ENCODE assay signal across 29 mouse cellular contexts in genomic region chr9:100993937-100994336, GRCm38 (mm10). TPM values are rescaled to one million over a fixed set of nuclear protein-coding genes. Genes with fewer than 3 reads are reported as not detected.
DNase-seq lines count a peak whose midpoint lies in the region; ATAC-seq and TF ChIP-seq lines count a peak whose summit lies in the region.
"Had no signal": no experiment of that assay in that cellular context is flagged by ENCODE, and none has a peak within 500 bp of the region (broad histone marks: within the 10 kb centered on the region; RNA-seq: fewer than 3 reads in every experiment).

No protein-coding gene starts in this region.

- no peaks in the 10 kb centered on the region for H3K79me2 ChIP-seq in myocyte (ENCODE audit: control insufficient read depth, insufficient read depth)

- no peak overlapping the region for H3K4me3 ChIP-seq in heart, embryonic 10.5 days
- H3K4me3 ChIP-seq in myocyte = no peak overlapping the region
- H3K4me3 ChIP-seq: embryonic facial prominence, embryonic 13.5 days; embryonic facial prominence, embryonic 15.5 days; erythroblast, embryonic 14.5 days; forebrain, embryonic 10.5 days; forebrain, embryonic 12.5 days had no signal

- H3K27me3 ChIP-seq in heart, embryonic 10.5 days (ENCODE audit: insufficient read depth, poor library complexity, severe bottlenecking) = no peaks in the 10 kb centered on the region
- H3K27me3 ChIP-seq in myocyte (ENCODE audit: control insufficient read depth, insufficient read depth, insufficient read length) = no peaks in the 10 kb centered on the region
- H3K27me3 ChIP-seq: CH12.LX; embryonic facial prominence, embryonic 13.5 days; embryonic facial prominence, embryonic 15.5 days; forebrain, embryonic 12.5 days; Patski had no signal

- DNase-seq in heart, embryonic 10.5 days (ENCODE audit: low spot score) = peak; percentile 65
- DNase-seq in heart, adult 8-10 months (ENCODE audit: low spot score) = no peak
- peak; percentile 7 to 23 for DNase-seq in thymus, postnatal 10 days (ENCODE audit: low spot score in 2 of 2)
- DNase-seq in thymus, postnatal 25 days = peak; percentile 18
- DNase-seq in cerebellum, adult 8-10 months = no peak
- DNase-seq in lung, postnatal 14 days = no peak
- DNase-seq: adrenal gland, adult 8-10 months; adrenal gland, postnatal 14 days; adrenal gland, postnatal 36 days; B cell, adult 2 months; cerebellum, adult 11-12 months; cerebellum, adult 2 months; cerebellum, adult 9-11 months; cerebellum, postnatal 14 days; cerebellum, postnatal 36 days; embryo, embryonic 11 days had no signal

- H3K9me3 ChIP-seq in heart, embryonic 10.5 days = no peaks in the 10 kb centered on the region
- H3K9me3 ChIP-seq: embryonic facial prominence, embryonic 15.5 days; G1E had no signal

- peaks cover 41% of the 10 kb centered on the region for H3K36me3 ChIP-seq in heart, embryonic 10.5 days
- no peaks in the 10 kb centered on the region for H3K36me3 ChIP-seq in myocyte (ENCODE audit: control insufficient read depth, insufficient read depth)

- H3ac ChIP-seq in myocyte (ENCODE audit: control insufficient read depth, insufficient read length) = no peak overlapping the region

- no peak for TF ChIP-seq POLR2A in myocyte (IDR thresholded peaks at IDR 0.05; ENCODE audit: insufficient read length, low read depth)

- ATAC-seq in megakaryocyte progenitor cell, adult 5-6 weeks (replicated peaks; ENCODE audit: poor library complexity) = no peak
- ATAC-seq: activated CD4-positive, CD25-positive, alpha-beta regulatory T cell, adult 4 months; CD4-positive, CD25-positive, alpha-beta regulatory T cell, adult 4 months; forebrain, embryonic 14.5 days; Patski had no signal

- no peak overlapping the region for H3K4me2 ChIP-seq in myocyte (ENCODE audit: low read depth)
- H3K4me2 ChIP-seq: embryonic facial prominence, embryonic 13.5 days; embryonic facial prominence, embryonic 15.5 days; forebrain, embryonic 12.5 days had no signal

- 87% methylated on average over 4 of the region's 4 CpGs for WGBS in heart, embryonic 10.5 days

- H3K27ac ChIP-seq in heart, embryonic 10.5 days = no peak overlapping the region
- H3K27ac ChIP-seq: embryonic facial prominence, embryonic 13.5 days; embryonic facial prominence, embryonic 15.5 days; forebrain, embryonic 10.5 days; forebrain, embryonic 12.5 days had no signal

- H3K4me1 ChIP-seq in heart, embryonic 10.5 days = no peaks in the 10 kb centered on the region
- H3K4me1 ChIP-seq: embryonic facial prominence, embryonic 13.5 days; embryonic facial prominence, embryonic 15.5 days; forebrain, embryonic 10.5 days; forebrain, embryonic 12.5 days had no signal

TF ChIP-seq in myocyte, 11 proteins besides CTCF, POLR2A, EP300 and RAD21:
- TF ChIP-seq REST (IDR thresholded peaks at IDR 0.05; ENCODE audit: insufficient read depth, insufficient read length) = no peak
- TF ChIP-seq E2F4 (IDR thresholded peaks at IDR 0.05; ENCODE audit: insufficient read depth) = no peak
- TF ChIP-seq SRF (IDR thresholded peaks at IDR 0.05; ENCODE audit: control insufficient read depth, insufficient read length, low read depth) = no peak
- TF ChIP-seq MYOD1 (IDR thresholded peaks at IDR 0.05; ENCODE audit: control insufficient read depth in 1 of 3, insufficient read length in 2 of 3, low read depth in 2 of 3) = peak in 2 of 3 experiments; percentile 66 to 68
- TF ChIP-seq TCF12 (IDR thresholded peaks at IDR 0.05; ENCODE audit: insufficient read depth, poor library complexity, severe bottlenecking) = no peak
- TF ChIP-seq CEBPB (IDR thresholded peaks at IDR 0.05; ENCODE audit: insufficient read depth, poor library complexity, severe bottlenecking) = no peak
- TF ChIP-seq MAX (IDR thresholded peaks at IDR 0.05; ENCODE audit: low read depth) = no peak
- TF ChIP-seq MYOG (IDR thresholded peaks at IDR 0.05; ENCODE audit: control insufficient read depth in 1 of 3, insufficient read depth in 1 of 3, insufficient read length in 2 of 3, low read depth in 2 of 3) = peak in 2 of 3 experiments; percentile 50 to 68

RNA-seq across cellular contexts. Expression of gene Pccb, which starts 40.8 kb away (rescaled TPM):
- 15.7 and 19.0 TPM in 2 replicates for polyA plus RNA-seq in heart, embryonic 10.5 days (2016; fragmentation: Nextera tagmentation; extraction: Ambion mirVana)
- 100 to 1,000 TPM; 105 to 121 (median 110) TPM for total RNA-seq in heart, adult 8-10 months (2022)
- polyA plus RNA-seq in myocyte (2012; fragmentation: generic; extraction: Trizol) = 46.8 TPM
- 19.4 and 21.7 TPM in 2 replicates for total RNA-seq in megakaryocyte progenitor cell, adult 5-6 weeks (2015)
- total RNA-seq in megakaryocyte progenitor cell, adult 5-6 weeks (2017) = 16.0 and 18.2 TPM in 2 replicates

Comparison
In these comparisons a context has a peak if more than half of its experiments do, and no peak if none do; other contexts are left out.
1. DNase-seq: peak in heart, embryonic 10.5 days (single experiment), thymus, postnatal 10 days (2 of 2) and thymus, postnatal 25 days (single experiment); none in heart, adult 8-10 months (single experiment), cerebellum, adult 8-10 months (single experiment) and lung, postnatal 14 days (single experiment).
2. RNA of gene Pccb, which starts 40.8 kb away (total RNA-seq): 105 to 121 TPM in heart, adult 8-10 months; 16.0 to 21.7 TPM in megakaryocyte progenitor cell, adult 5-6 weeks; every median in the first group is over 4 times any median in the second.